ENCODE assay signal across 15 mouse cellular contexts in the genomic region with DNA sequence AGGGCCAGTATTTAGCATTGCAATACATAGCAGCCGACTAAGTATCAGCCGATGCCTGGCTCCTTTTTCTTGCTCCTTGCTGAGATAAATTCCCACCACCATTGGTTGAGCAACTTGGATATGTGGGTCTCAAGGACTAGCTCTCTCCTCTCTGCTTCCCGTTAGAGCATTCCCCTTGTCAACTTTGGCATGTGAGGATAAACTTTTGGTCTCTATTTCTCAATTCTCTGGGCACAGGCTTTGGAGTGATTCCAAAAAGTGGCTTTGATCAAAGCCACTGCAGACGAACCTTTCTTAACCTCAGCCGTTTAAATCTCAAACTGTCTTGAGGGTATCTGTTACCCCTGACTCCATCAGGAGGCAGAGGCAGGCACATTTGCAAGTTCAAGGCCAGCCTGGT.
"Had no signal": no experiment of that assay in that cellular context is flagged by ENCODE, and none has a peak within 500 bp of the region (broad histone marks: within the 10 kb centered on the region; RNA-seq: fewer than 3 reads in every experiment).

No protein-coding gene starts in this region.

- DNase-seq: kidney, adult 2 months; kidney, postnatal 25 days; liver, embryonic 13.5 days; liver, postnatal 0 days; lung, postnatal 10 days; midbrain, embryonic 14.5 days; right cerebral cortex, adult 18-20 months; right cerebral cortex, postnatal 25 days; thymus, adult 2 months; thymus, postnatal 25 days had no signal

- H3K4me2 ChIP-seq: liver, embryonic 13.5 days; neural tube, embryonic 15.5 days had no signal

- H3K9me3 ChIP-seq: limb, embryonic 10.5 days; liver, embryonic 13.5 days; neural tube, embryonic 15.5 days had no signal

- H3K4me1 ChIP-seq: limb, embryonic 10.5 days; liver, embryonic 13.5 days; neural tube, embryonic 15.5 days had no signal

- H3K27me3 ChIP-seq: liver, embryonic 13.5 days; neural tube, embryonic 15.5 days had no signal

- H3K9ac ChIP-seq: liver, embryonic 13.5 days; liver, postnatal 0 days; neural tube, embryonic 15.5 days had no signal

- H3K36me3 ChIP-seq: limb, embryonic 10.5 days; liver, embryonic 13.5 days; neural tube, embryonic 15.5 days had no signal

- H3K27ac ChIP-seq: left cerebral cortex, adult 2 months; limb, embryonic 10.5 days; liver, embryonic 13.5 days; macrophage; neural tube, embryonic 15.5 days had no signal

- ATAC-seq: liver, postnatal 0 days had no signal

- H3K4me3 ChIP-seq: left cerebral cortex, adult 2 months; limb, embryonic 10.5 days; liver, embryonic 13.5 days; myocyte; neural tube, embryonic 15.5 days had no signal
